Mouse (Mus musculus): ENCODE measurements around the gene Gm49383. TPM values are rescaled to one million over a fixed set of nuclear protein-coding genes. Genes with fewer than 3 reads are reported as not detected.

Gene Gm49383
- polyA plus RNA-seq, 1 experiment from 2014 or later: 33.8 TPM

- Histone ChIP-seq H3K4me1 (no peaks in the 10 kb centered on the region), H3K9me3 (no peaks in the 10 kb centered on the region), H3K9ac (no peak overlapping the region), H3K27ac (no peak overlapping the region), H3K27me3 (no peaks in the 10 kb centered on the region), H3K4me3 (no peak overlapping the region), H3K4me2 (no peak overlapping the region), H3K36me3 (peaks cover 78% of the 10 kb centered on the region)
- 87% methylated on average over 3 of the region's 3 CpGs for WGBS
- ATAC-seq (ENCODE audit: insufficient number of reproducible peaks, insufficient read depth, low FRiP score, low TSS enrichment, low read depth): no peak
These were observed 18.3 kb upstream of the Gm49383 start for GRCm38 (mm10) chr12:69215000-69215785.

- no peak overlapping the region for H3K9ac ChIP-seq
- no peaks in the 10 kb centered on the region for H3K4me1 ChIP-seq
- H3K27ac ChIP-seq: no peak overlapping the region; the same call in 1 of the 2 replicates
- H3K36me3 ChIP-seq: peaks cover 79% of the 10 kb centered on the region
- H3K4me3 ChIP-seq: no peak overlapping the region
- no peak overlapping the region for H3K4me2 ChIP-seq
- WGBS: 94% methylated on average over 7 of the region's 7 CpGs
- ATAC-seq (ENCODE audit: insufficient number of reproducible peaks, insufficient read depth, low FRiP score, low TSS enrichment, low read depth): no peak
- no peaks in the 10 kb centered on the region for H3K27me3 ChIP-seq
- no peaks in the 10 kb centered on the region for H3K9me3 ChIP-seq
These were observed 17.5 kb upstream of the Gm49383 start for GRCm38 (mm10) chr12:69214393-69214792.

GRCm38 (mm10) chr12:69213186-69213777, 16.4 kb upstream of the Gm49383 start:
- H3K9ac ChIP-seq: no peak overlapping the region
- H3K27ac ChIP-seq: no peak overlapping the region
- no peaks in the 10 kb centered on the region for H3K9me3 ChIP-seq
- H3K4me3 ChIP-seq: no peak overlapping the region
- no peak overlapping the region for H3K4me2 ChIP-seq
- H3K27me3 ChIP-seq: no peaks in the 10 kb centered on the region
- H3K36me3 ChIP-seq: peaks cover 77% of the 10 kb centered on the region
- no peak for ATAC-seq (ENCODE audit: insufficient number of reproducible peaks, insufficient read depth, low FRiP score, low TSS enrichment, low read depth)
- H3K4me1 ChIP-seq: no peaks in the 10 kb centered on the region
- 93% methylated on average over 13 of the region's 13 CpGs for WGBS

DNA sequence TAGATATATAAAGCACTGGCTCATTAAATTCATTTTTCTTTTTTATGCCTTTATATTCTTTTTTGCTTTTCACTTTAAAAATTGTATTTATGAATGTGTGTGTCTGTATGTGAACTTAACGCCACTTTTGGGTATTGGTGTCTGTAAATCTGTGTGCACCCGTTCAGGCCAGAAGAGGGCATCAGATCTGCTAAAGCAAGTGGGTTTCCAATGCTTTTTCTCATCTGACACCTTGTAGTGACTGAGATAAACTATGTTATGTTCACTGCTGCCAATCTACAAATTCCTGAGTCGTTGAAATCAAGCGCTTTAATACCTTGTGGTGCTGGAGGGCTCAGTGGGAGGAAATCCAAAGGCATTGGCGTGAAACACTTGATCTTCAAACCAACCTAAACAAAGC, 14.2 kb upstream of the Gm49383 start:
- Histone ChIP-seq H3K27ac (no peak overlapping the region), H3K4me3 (no peak overlapping the region), H3K36me3 (peaks cover 76% of the 10 kb centered on the region), H3K9ac (no peak overlapping the region), H3K4me2 (no peak overlapping the region), H3K27me3 (no peaks in the 10 kb centered on the region), H3K9me3 (no peaks in the 10 kb centered on the region), H3K4me1 (no peaks in the 10 kb centered on the region)
- 80% methylated on average over 5 of the region's 5 CpGs for WGBS
- no peak for ATAC-seq (ENCODE audit: insufficient number of reproducible peaks, insufficient read depth, low FRiP score, low TSS enrichment, low read depth)

DNA sequence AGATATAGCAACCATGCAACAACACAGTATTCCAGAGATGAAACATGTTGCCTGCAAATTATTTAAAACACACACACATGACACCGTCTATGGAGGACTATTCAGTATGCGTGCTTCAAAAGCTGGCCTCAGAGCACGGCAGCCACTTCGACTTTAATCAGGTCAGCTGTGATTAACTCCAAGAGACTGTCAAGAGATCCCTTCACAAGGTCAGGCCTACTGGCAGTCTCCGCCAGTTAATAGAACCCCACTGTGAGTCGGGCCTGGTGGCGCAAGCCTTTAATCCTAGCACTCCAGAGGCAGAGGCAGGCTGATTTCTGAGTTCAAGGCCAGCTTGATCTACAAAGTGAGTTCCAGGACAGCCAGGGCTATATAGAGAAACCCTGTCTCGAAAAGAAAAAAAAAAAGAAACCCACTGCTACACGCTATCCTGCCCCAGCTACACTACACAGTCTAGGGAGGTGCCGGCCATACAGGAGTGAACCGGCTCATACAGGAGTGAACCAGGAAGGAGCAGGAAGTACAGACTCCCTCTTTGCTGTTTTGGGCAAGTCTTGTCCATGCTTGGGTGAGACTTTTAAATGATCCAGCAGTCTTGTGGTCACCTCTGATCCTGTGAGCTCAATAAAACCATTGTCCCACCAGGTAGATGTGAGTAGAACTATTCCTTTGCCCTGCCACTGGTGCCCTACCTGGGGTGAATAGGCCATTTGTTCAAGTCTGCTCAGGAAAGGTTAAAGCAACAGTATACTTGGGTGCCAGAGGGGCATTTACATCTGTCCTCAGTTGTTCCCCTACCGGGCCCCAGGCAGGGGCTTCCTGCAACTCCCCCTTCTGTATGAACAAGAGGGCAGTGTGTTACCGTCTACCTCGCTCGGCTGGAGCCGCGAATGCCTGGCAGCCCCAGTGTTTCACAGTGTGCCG, 13.4 kb upstream of the Gm49383 start:
- no peak overlapping the region for H3K4me3 ChIP-seq
- peak overlapping the region; percentile 55 for H3K27ac ChIP-seq
- peak; percentile 68 for ATAC-seq (ENCODE audit: insufficient number of reproducible peaks, insufficient read depth, low FRiP score, low TSS enrichment, low read depth)

GRCm38 (mm10) chr12:69208520-69208919, 11.6 kb upstream of the Gm49383 start:
- ATAC-seq (ENCODE audit: insufficient number of reproducible peaks, insufficient read depth, low FRiP score, low TSS enrichment, low read depth): no peak
- Histone ChIP-seq H3K36me3 (peaks cover 62% of the 10 kb centered on the region), H3K4me2 (no peak overlapping the region), H3K4me1 (no peaks in the 10 kb centered on the region), H3K27ac (no peak overlapping the region), H3K9ac (no peak overlapping the region), H3K9me3 (no peaks in the 10 kb centered on the region), H3K27me3 (no peaks in the 10 kb centered on the region), H3K4me3 (no peak overlapping the region)
- WGBS: 88% methylated on average over 2 of the region's 2 CpGs

More for the DNA sequence above, 13.4 kb upstream of the Gm49383 start:
- Histone ChIP-seq H3K9ac (no peak overlapping the region), H3K4me2 (no peak overlapping the region), H3K4me1 (no peaks in the 10 kb centered on the region), H3K36me3 (peaks cover 71% of the 10 kb centered on the region), H3K27me3 (no peaks in the 10 kb centered on the region), H3K9me3 (no peaks in the 10 kb centered on the region)
- 83% methylated on average over 18 of the region's 18 CpGs for WGBS

- 95% methylated on average over 7 of the region's 7 CpGs for WGBS
- Histone ChIP-seq H3K36me3 (peaks cover 61% of the 10 kb centered on the region), H3K27me3 (no peaks in the 10 kb centered on the region)
These were observed 11.0 kb upstream of the Gm49383 start for GRCm38 (mm10) chr12:69207926-69208325.

GRCm38 (mm10) chr12:69207396-69207795, 10.5 kb upstream of the Gm49383 start:
- Histone ChIP-seq H3K27me3 (no peaks in the 10 kb centered on the region), H3K36me3 (peaks cover 61% of the 10 kb centered on the region), H3K4me1 (no peaks in the 10 kb centered on the region), H3K27ac (no peak overlapping the region), H3K4me3 (no peak overlapping the region), H3K9ac (no peak overlapping the region), H3K4me2 (no peak overlapping the region), H3K9me3 (no peaks in the 10 kb centered on the region)
- no peak for ATAC-seq (ENCODE audit: insufficient number of reproducible peaks, insufficient read depth, low FRiP score, low TSS enrichment, low read depth)
- 95% methylated on average over 8 of the region's 8 CpGs for WGBS

More at GRCm38 (mm10) chr12:69207926-69208325, 11.0 kb upstream of the Gm49383 start:
- Histone ChIP-seq H3K4me2 (no peak overlapping the region), H3K4me3 (no peak overlapping the region), H3K4me1 (no peaks in the 10 kb centered on the region), H3K9ac (no peak overlapping the region), H3K9me3 (no peaks in the 10 kb centered on the region), H3K27ac (no peak overlapping the region)
- no peak for ATAC-seq (ENCODE audit: insufficient number of reproducible peaks, insufficient read depth, low FRiP score, low TSS enrichment, low read depth)

DNA sequence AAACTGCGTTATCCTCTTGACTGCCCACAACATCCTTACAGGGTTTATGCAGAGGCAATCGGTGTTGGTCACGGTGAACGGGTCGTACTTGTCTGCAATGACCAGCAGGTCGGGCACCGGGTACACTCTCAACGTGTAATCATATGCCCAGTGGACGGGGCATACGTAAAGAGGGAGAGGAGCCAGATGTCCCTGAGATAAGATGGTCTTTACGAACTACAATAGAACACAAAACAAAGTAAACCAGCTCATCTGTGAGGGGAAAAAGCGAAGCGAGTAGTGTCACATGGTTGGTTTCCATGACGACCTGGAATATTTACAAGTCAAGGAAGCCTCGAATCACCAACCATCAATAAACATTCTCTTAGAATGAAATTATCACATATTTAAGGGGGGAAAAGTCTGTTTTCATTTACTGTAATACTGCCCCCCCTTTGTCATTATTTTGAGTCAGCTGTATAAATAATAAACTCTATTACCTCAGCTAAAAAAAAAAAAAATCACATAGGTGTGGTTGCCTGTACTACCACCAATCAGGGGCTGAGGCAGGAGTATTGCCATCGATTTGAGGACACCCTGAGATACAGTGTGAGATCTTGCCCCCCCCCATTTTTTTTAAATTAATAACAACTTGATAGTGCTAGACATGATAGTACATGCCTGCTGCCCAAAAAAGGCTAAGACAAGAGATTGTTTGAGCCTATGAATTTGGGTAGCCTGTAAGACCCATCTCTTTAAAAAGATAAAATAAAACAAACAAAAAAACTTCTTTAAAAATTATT, 7.3 kb upstream of the Gm49383 start, which contains the start of gene Gm49384:
TSS of gene Gm49384 (minus strand) at position 216 of the 782 bp plus-strand sequence.
- no peak within 1 kb of the TSS for H3K4me2 ChIP-seq
- H3K27ac ChIP-seq: no peak within 1 kb of the TSS
- H3K9ac ChIP-seq: no peak within 1 kb of the TSS
- peaks cover under 1% of the 10 kb centered on the region; the same call in 1 of the 2 replicates for H3K4me1 ChIP-seq
- 87% methylated on average over 16 of the region's 16 CpGs for WGBS
- ATAC-seq (ENCODE audit: insufficient number of reproducible peaks, insufficient read depth, low FRiP score, low TSS enrichment, low read depth): no peak
- no peaks in the 10 kb centered on the region for H3K27me3 ChIP-seq
- H3K36me3 ChIP-seq: peaks cover 60% of the 10 kb centered on the region
- H3K9me3 ChIP-seq: no peaks in the 10 kb centered on the region
- H3K4me3 ChIP-seq: no peak within 1 kb of the TSS

DNA sequence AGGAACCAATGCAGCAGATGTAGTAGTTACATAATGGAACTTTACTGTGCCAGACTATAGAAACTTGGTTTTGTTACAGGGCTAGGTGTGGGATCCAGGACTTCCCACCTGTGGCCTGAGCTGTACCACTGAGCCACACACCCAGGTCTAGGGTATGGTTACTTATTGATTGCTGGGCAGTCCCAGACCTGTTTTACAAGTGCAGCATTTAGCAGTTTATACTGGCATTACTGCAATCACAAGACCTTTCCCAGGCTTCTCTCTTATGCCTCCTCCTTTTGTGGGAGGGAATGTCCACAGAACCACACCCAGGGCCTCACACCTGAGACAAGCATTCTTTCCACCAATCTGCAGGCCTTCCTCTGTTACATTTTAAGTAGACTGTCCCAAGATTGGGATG, 2.1 kb upstream of the Gm49383 start:
- H3K36me3 ChIP-seq: peaks cover 30% of the 10 kb centered on the region
- no peak overlapping the region for H3K4me3 ChIP-seq
- no peaks in the 10 kb centered on the region for H3K27me3 ChIP-seq
- H3K27ac ChIP-seq: no peak overlapping the region
- H3K9ac ChIP-seq: no peak overlapping the region
- H3K4me1 ChIP-seq: peaks cover 22% of the 10 kb centered on the region
- H3K4me2 ChIP-seq: peak overlapping the region; percentile 95
- no peak for ATAC-seq (ENCODE audit: insufficient number of reproducible peaks, insufficient read depth, low FRiP score, low TSS enrichment, low read depth)
- no peaks in the 10 kb centered on the region for H3K9me3 ChIP-seq

DNA sequence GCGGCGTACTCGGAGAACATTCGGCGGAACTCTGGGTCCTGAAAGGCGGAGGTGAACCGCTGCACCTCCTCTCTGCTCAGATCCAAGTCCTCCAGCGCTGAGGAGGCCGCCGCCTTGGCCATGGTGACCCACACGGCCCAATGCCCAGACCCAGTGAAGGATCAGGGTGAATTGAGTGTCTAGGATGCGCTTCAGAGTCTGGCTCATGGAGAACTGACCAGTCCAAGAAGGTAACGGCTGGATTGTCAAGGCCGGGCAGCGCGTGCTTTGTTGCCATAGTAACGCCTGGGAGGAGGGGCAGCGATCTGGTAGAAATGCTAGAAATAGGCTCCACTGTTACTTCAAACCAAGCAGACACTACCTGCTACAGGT, 1.2 kb upstream of the Gm49383 start, which contains the start of gene Dnaaf2:
TSS of gene Dnaaf2 (minus strand) at position 266 of the 372 bp plus-strand sequence.
- Histone ChIP-seq H3K36me3 (peaks cover 24% of the 10 kb centered on the region), H3K4me3 (peak within 1 kb of the TSS; percentile 96), H3K4me1 (peaks cover 22% of the 10 kb centered on the region), H3K4me2 (peak within 1 kb of the TSS; percentile 95), H3K9me3 (no peaks in the 10 kb centered on the region), H3K9ac (peak within 1 kb of the TSS; percentile 93), H3K27ac (peak within 1 kb of the TSS; percentile 93), H3K27me3 (no peaks in the 10 kb centered on the region)
- peak; percentile 24 for ATAC-seq (ENCODE audit: insufficient number of reproducible peaks, insufficient read depth, low FRiP score, low TSS enrichment, low read depth)
- WGBS: under 1% methylated on average over 18 of the region's 18 CpGs
